Mouse (Mus musculus): ENCODE measurements at regions not wholly inside any gene's neighbourhood (a gene's known extent, or its start where the extent isn't known, plus 50 kb on each side); places are given as distances from the start of the nearest gene placed in this dataset.

GRCm38 (mm10) chr1:138908860-138909259, 52.2 kb upstream of the 2310009B15Rik start:
- no peak for DNase-seq (ENCODE audit: low read depth)

- DNase-seq (ENCODE audit: low read depth) = no peak
These were observed 53.0 kb upstream of the 2310009B15Rik start for GRCm38 (mm10) chr1:138909654-138910053.

GRCm38 (mm10) chr1:138912156-138912616, 51.0 kb upstream of the Dennd1b start:
- DNase-seq (ENCODE audit: low read depth) = peak; percentile 55

GRCm38 (mm10) chr1:138912928-138913327, 50.3 kb upstream of the Dennd1b start:
- no peak for DNase-seq (ENCODE audit: low read depth)

DNA sequence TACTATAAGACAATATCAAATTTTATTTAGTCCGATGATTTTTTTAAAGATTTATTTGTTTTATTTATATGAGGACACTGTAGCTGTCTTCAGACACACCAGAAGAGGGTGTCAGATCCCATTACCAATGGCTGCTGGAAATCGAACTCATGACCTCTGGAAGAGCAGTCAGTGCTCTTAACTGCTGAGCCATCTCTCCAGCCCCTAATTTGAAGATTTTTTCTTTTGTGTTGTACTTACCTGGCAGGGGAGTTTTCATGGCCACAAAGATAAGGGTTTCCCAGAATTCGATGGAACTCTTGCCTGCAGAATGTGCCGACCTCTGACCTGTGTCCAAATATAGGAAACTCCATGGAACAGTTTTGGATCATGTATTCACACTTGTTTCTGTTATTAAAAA, 49.8 kb upstream of the Dennd1b start:
- DNase-seq (ENCODE audit: low read depth) = no peak
